Mouse (Mus musculus) naive thymus-derived CD4-positive, alpha-beta T cell, adult 2 months (primary cell): ENCODE measurements around the gene Myo7a.

ENCODE experiments used
- DNase-seq: peaks from one replicate; pipeline ENCODE4 v3.0.0-alpha.2; 2011; ENCODE audit warnings: low read depth

The Myo7a gene

DNA sequence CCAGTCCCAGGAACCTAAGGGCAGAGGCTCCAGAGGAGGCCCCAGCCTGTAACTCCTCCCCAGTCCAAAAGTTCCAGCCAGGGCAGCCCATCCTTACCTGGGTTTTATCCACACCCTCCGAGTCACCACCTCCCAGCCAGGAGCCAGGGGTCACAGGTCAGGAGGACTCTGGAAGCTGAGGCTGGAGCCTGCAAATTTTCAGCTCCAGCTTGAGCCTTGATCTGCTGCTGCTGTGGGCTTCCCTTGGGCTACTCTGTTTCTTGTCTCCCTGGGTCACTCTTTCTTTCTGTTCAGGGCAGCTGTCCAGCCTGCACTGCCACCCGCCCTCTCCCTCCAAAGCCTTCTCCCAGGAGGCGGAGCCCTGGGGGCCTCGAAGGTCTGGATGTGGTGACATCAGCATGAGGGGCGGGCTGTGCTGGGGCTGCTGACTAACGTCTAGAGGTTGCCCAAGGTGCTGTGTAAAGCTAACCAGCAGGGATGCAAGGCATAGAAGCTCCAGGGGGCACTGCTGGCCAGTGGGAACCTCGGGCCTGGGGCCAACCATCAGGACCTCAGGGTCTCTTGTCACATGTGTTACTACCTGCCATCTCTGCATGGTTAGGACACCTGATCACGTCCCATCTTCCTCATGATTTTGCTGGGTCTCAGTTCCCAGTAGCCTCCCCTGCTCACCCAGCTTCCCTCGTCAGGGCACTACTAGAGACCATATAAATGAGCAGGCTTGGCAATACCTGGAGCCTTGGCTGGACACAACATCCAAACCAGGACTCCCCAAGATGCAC is at the start of gene Myo7a:
TSS of gene Myo7a (minus strand) at position 346 of the 782 bp plus-strand sequence.
- DNase-seq: no peak

DNA sequence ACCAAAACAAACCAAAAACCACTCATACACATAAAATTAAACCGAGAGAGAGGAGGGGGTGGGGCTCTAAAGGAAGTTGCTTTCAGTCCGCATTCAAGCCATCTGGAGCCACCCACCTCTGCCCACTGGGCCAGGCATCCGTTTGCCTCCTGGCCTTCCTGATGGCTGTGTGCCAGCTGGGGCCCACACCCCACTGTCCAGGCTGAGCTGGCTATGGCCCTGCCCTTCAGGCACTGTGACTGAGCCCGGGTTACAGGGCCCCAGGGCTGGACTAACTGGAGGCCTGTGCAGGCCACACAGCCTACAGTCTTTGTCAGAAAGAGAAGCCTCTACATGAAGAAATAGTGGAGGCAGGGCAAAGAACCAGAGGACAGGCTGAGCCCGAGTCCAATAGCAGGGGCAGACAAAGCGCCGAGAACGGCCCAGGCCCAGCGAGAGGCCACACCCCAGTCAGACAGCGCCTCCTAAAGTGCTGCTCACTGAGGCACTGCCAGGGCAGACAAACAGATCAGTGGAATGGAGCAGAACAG is 45.7 kb upstream of the Myo7a start:
- DNase-seq: peak; percentile 22

DNA sequence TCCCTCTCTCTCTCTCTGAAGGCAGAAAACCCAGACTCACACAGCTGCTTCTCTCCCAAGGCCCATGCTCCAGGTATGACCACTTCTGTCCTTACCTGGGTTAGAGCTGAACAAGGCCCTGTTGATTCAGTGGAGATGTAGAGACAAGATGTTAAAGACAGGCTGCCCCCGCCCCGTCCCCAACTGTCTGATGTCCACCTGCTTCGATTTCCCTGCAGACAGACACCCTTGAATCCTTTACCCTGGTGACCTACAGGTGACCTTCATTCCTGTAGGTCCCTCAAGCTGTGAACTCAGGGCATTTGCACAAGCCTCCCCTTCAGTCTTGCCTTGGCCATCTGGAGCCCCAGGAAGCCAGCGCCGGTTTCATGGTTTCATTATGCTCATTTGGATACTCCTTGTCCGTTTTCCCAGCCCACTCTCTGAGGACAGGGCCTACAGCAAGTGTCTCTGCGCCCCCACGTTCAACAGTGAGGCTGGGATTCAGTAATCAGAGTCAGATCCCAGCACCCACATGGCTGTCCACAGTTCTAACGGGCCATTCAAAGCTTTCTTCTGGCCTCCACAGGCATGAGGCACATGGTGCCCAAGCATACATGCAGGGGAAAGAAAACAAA is 45.2 kb upstream of the Myo7a start:
- DNase-seq: no peak

DNA sequence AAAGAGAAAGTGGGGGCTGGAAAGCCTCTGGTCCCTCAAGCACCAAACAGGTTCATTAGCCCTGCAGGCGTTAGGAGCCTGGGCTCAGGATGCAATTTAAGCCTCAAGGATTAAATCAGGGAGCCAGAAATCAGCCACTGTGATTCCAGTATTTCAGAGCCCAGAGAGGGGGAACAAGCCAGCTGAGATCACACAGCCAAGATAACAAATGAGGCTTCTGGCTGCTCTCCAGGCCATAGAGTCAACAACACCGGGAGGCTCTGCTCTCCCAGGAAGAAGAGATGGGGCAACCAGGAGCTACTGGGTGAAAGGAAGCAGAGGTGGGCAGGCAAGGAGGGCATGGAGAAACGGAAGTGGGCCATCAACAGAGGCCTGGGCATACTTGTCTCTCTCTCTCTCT is 44.4 kb upstream of the Myo7a start:
- no peak for DNase-seq

DNA sequence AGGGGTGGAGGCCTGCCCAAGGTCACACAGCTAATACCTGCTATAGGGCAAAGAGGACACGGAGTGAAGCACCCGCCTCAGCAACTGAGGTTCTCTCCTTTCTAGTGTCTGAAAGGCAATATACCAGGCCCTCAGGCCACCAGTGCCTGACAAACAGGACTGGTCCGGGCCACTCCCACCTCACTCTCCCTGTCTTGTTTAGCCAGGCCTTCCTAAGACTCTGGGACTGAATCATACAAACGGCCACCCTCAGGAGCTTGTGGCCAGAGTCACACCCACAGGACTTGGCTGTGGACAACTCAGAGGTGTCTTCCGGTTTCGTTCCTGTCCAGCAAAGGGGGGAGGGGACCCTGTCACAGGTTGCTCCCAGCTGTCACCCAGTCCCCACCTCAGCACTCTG is 42.9 kb upstream of the Myo7a start:
- DNase-seq: no peak

DNA sequence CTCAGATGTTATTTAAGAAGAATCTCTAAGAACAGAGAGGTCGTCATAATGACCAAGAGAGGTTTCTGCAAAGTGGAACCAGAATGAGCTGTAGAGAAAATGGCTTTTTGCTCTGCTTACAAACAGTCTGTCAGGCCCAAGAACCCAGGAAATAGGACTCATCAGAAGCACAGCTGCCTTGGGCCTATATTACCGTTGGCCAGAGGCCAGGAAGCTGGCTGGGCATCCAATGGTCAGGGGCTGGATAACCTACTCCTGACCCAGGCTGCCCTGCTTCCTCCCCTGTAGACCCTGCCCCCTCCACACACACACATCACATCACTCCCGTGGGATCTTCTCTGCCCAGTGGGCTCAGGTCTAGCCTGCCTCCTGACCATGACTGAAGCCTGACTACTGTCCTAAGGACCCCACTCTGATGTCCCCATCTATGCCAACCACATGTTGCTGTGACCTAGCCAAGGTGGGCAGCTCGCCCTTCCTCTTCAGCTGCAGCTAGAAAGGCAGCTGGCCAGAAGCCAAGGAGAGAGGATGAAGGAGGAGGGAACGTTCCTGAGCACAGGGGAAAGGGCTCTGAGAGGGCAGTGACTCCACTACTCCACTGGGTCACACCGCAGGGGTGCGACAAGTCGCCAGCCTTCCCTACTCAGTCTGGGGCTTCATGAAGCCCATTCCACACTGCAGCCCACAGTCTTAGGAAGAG is 40.9 kb upstream of the Myo7a start:
- no peak for DNase-seq

DNA sequence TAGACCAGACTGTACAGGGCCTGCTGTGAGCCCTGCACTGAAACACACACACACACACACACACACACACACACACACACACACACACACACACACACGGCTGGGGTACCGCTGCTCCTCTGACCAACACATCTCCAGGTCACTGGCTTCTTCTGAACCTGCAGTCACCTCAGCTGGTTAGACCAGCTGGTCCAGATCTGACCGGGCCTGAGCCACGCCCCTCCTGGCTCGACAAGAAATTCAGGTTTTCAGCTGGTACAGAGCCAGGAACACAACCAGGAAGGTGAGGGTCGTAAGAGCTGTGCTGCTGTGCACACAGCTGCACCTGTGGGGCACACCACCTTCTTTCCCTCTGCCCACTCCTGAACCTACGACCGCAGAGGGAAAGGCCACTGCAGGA is 39.2 kb upstream of the Myo7a start:
- DNase-seq: no peak

DNA sequence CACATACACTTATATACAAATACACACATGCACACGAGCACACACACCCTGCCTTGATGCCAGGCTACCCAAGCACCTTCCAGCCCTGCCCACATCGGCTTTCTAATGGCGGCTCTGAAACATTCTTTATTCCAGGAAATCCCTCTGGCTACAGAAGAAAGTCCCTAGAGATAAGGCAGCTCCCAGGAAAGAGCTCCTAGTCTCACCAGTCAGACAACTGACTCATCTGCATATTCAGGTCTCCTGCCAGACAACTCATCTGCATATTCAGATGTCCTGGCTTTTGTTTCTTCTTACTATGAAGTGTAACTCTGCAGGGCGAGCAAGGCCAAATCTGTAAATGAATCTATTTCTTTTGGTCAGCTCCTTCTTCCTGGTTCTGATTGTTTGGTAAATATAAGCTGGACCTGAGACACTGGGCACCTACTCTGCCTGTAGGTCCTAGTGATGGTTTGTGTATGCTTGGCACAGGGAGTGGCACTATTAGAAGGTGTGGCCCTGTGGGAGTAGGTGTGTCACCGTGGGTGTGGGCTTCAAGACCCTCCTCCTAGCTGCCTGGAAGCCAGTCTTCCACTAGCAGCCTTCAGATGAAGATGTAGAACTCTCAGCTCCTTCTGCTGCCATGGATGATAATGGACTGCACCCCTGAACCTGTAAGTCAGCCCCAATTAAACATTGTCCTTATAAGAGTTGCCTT is 38.5 kb upstream of the Myo7a start:
- DNase-seq: no peak

DNA sequence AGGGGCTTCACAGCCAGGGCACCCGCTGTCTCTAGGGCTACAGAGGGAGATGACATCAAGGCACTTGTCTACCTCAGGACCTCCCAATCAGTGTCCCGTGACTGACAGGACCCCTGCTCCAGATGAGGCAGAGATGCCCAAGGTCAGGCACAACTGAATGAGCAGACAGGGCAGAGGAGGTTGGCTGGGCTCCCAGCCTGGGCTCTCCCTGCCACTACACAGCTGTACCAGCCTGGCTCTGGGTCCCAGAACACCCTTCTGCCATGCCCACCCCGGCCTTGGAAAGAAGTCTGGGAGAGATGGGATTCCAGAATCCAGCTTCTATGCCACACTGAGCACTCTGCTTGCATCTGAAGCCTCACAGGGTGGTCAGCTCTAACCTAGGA is 36.9 kb upstream of the Myo7a start:
- DNase-seq: no peak

DNA sequence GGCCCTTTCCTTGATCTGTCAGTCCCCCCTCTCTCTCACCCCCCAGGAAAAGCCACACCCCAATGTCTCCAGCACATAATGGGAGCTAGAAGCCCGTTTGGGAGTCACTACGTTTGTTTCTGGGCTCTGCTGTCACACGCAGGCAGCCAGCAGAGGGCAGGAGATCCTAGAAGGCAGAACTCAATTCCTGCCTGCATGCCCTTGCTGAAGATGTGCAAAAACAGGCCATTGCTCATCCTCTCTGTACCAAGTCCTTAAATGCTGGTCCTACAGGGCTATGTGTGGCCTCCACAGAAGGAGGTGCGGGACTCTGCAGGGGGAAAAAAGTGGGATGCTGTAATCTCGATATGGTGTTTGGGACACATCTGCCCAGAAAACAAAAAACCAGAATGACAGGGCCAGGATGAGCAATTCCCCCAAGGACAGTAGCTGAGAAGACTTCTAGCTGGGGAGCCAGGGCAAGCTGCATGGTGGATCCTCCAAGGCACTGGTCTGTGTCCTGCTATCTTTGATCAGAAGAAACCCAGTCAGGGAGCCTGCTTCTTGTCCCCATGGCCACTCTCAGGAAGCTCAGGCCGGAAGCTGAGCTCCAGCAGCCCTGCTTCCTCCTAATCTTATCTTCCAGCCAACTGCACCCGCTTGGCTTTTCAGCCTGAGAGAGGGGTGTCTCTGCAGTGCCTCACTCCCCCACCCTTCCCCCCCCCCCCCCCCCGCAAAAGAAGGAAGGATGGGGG is 36.4 kb upstream of the Myo7a start:
- peak; percentile 56 for DNase-seq

DNA sequence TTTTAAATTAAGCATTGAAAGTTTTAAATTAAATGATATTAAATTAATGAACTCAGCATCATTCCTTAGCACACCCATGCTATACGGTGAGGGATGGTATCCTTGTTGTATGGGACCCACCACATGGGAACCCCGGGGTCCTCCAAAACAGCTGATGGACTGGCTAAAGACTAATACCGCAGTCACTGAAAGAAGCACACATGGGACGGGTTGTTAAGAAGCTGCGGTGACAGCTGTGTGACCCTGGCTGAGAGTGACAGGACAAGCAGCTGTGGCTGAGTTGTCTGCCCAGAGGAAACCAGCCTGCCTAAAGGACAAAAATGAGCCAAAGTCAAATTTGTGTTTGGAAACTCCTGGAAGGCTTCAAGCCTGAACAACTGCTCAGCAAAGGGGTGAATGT is 34.6 kb upstream of the Myo7a start:
- no peak for DNase-seq

DNA sequence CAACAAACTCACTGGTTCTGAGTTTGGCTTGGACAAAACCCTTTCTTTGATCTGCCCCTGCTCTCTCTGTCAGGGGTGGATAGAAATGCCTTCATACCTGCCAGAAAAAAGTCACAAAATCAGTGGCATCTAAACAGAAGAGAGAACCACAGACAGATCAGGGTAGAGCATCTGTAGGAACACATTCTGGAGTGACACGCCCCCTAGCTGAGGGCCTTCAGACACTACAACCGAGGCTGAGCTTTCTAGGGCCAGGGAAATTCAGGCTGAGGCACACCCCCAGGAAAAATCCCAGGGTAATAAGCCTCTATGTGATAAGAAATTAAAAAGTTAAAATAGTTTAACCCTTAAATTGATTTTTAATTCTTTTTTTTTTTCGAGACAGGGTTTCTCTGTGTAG is 34.0 kb upstream of the Myo7a start:
- no peak for DNase-seq

DNA sequence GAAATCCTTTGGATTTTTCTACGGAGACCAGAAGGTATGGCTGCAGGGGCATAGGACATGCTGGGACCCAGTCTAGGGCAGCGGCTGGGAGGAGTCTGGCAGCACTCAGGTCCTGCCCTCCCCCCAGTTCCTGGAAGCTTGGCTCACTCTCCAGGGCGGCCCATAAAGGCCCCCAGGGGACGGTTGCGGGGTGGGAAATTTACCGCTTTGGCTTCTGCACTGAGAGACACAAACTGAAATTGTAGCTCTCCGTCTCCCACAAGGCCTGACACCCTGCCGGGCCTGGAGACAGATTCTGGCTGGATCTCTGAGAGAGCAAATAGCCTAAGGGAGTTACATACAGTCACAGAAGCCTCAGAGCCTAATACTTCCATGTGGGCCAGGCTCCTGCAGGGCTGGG is 33.1 kb upstream of the Myo7a start:
- DNase-seq: no peak

DNA sequence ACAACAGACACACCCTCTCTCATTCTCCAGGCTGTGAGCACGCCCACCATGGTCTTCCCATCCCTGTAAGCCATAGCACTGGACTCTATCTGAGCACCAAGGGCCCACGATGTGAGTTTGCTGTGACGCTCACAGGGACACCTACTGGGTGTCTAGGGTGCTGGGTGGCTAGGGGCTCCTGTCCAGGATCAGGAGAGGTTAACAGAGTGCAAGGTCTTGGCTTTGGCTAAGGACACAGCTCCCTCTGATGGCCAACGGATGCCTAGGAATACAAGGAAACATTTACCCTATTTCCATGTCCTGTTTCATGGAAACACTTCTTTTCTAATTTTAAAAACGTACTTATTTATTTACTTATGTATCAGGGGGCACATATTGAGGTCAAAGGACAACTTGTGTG is 31.2 kb upstream of the Myo7a start:
- DNase-seq: no peak

DNA sequence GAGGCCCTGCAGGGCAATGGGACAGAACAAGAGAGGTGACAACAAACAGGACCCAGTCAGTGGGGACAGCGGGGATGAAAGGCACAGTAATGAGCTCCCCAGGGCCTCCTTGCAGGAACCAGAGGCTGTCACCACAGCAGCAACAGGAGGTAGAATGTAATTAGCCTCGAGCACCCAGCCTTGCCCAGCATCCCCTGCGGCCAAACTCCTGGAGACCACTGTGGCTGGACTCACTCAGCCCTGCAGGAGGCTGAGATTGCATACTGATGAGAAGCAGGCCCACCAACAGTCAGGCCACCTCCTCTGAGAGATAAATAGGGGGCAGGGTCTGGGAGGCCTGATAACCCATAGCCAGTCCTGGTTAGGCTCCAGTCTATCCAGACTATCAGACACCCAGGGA is 30.5 kb upstream of the Myo7a start:
- no peak for DNase-seq

DNA sequence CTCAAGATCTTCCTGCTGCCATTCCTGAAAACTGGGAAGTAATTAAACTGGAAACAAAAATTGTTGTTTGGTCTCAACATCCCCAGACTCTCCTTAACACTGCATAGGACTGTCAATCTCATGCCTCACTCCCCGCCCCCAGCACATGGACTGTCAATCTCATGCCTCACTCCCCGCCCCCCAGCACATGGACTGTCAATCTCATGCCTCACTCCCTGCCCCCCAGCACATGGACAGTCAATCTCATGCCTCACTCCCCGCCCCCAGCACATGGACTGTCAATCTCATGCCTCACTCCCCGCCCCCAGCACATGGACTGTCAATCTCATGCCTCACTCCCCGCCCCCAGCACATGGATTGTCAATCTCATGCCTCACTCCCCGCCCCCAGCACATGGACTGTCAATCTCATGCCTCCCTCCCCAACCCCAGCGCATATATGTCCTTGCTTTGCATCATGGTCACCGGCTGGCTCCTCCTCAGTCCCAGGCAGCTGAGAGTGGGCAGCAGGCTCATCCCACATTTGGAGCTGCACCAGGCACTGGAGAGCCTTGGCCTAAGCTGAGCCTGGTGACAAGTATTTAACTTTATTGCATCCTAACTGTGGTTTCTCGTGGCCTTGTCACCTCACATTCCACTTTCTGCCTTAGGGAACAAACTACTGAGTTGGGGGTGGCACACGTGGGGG is 29.5 kb upstream of the Myo7a start:
- no peak for DNase-seq

DNA sequence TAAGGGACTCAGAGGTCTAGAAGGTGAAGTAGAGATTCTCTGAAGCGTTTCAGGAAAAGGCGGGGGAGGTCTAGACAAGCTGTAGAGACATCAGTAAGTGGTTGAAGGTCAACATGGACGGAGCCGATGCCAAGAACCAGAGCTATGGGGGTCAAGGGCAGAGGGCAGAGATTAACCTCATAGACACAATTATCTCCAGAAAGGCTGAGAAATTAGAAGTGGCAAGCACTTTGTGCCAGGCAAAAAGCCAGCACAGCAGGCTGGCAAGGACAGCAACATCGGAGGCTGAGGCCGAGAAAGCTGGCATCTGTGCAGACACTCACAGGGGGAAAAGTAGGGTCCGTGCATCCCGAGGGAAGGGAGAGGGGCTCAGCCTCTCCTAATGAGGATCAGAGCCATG is 28.4 kb upstream of the Myo7a start:
- DNase-seq: no peak

DNA sequence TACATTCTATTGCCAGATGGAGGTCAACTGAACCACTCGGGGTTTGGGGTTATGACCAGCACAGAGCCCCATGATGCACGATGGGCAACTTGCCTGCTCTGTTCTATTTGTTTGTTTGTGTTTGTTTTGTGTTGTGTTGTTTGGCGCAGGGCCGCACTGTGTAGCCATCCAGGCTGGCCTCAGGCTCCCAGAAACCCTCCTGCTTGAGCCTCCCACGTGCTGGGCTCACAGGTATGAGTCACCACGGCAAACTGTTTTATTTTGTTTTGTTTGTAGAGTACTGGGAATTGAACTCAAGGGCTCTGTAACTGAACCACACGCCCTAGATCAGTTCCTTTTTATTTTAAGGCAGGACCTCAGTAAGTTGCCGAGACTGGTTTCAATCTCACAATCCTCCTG is 27.1 kb upstream of the Myo7a start:
- DNase-seq: no peak

DNA sequence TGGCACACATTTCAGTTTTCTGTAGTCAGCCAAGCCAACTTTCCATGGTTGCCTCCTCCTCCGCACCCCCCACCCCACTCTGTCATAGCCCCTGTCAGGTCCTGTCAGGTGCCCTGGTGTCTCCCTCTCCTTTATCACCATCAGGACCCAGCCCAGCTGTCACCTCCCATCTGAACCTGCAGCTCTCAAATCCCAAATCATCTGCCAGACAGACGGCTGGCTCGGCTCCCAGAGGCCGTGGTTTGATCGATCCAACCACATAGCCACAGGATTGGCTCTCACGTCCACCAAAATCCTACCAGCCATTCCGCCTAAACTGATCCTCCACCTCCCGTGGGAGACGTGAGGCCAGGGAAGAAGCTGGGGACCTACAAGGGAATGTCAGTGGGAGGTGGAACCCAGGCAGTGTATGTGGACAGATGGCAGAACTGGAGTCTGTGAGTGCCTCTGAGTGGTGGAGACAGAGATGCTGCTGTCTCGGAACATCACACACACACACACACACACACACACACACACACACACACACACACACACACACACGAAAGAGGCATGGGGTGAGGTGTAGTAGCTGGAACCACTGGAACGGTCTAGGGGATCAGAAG is 26.6 kb upstream of the Myo7a start:
- DNase-seq: no peak

DNA sequence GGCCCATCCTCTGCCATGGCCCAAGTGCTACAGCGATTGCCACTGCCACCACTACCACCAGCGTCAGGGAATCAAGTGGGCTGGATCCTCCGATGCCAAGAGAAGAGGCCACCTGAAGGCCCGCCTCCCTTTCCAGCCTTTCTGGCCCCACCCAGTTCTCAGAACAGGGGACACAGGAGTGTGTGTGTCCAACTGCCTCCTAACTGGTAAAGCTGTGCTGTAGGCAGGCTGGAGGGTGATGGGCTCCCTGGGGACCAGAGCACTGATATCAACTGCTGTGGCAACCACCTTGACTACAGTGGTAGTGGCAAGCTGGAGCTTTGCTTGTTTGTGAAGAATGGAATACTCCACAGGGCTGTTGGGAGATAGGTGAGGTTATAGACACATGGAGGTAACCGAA is 26.1 kb upstream of the Myo7a start, which contains the start of gene Omp:
TSS of gene Omp (minus strand) at position 101 of the 400 bp plus-strand sequence.
- no peak for DNase-seq

DNA sequence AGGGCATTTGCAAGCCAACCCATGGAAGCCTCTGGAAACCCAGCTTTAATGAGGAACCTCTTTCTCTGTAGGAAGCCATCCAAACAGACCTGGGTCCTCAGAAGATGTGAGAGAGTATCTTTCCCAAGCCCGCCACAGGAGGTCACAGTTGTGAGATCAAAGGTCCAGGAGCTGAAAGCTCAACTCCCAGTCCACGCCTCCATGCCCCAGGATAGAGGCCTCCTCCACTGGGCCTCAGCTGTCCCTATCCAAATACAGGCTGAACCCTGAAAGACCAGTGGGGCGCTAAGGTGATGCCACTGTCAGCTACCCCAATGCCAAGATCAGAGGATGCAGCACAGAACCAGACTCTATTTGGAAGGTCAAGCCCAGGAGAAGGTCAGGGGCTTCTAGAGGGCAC is 23.3 kb upstream of the Myo7a start:
- no peak for DNase-seq
